Mouse (Mus musculus) myocyte (in vitro differentiated cells): ENCODE data around the gene Fbxo31. TPM values are rescaled to one million over a fixed set of nuclear protein-coding genes. Genes with fewer than 3 reads are reported as not detected.

Experiments used
- H3K27me3 ChIP-seq: one replicate; pipeline ENCODE4 v1.6.1; 2011; ENCODE audit not compliant: control insufficient read depth, insufficient read depth, insufficient read length
- H3K36me3 ChIP-seq: one replicate; pipeline ENCODE4 v1.6.1; 2011; ENCODE audit not compliant: control insufficient read depth, insufficient read depth
- H3K4me2 ChIP-seq: one replicate; pipeline ENCODE4 v1.6.1; 2011; ENCODE audit warnings: low read depth, control low read depth
- H3K4me3 ChIP-seq: one replicate; pipeline ENCODE4 v1.5.1; 2011; ENCODE audit warnings: mild to moderate bottlenecking, control low read depth, moderate library complexity
- H3K79me2 ChIP-seq: one replicate; pipeline ENCODE4 v1.6.1; 2011; ENCODE audit not compliant: control insufficient read depth, insufficient read depth
- H3ac ChIP-seq: one replicate; pipeline ENCODE4 v1.6.1; 2011; ENCODE audit not compliant: control insufficient read depth, insufficient read length
- CEBPB ChIP-seq: IDR thresholded peaks from 2 replicates; pipeline ENCODE4 v1.6.1; 2011; ENCODE audit warnings: mild to moderate bottlenecking, moderate library complexity; ENCODE audit not compliant: poor library complexity, insufficient read depth, severe bottlenecking
- E2F4 ChIP-seq: IDR thresholded peaks from one replicate; pipeline ENCODE4 v1.6.1; 2011; ENCODE audit warnings: mild to moderate bottlenecking, control low read depth, moderate library complexity; ENCODE audit not compliant: insufficient read depth
- MAX ChIP-seq: IDR thresholded peaks from one replicate; pipeline ENCODE4 v1.6.1; 2011; ENCODE audit warnings: low read depth, mild to moderate bottlenecking, control low read depth
- MYOD1 ChIP-seq, 3 experiments: IDR thresholded peaks; one replicate each; pipeline ENCODE4 v1.6.1; 2011; ENCODE audit warnings: control low read depth in 2 of 3, low read depth in 2 of 3, mild to moderate bottlenecking in 2 of 3, moderate library complexity in 1 of 3; ENCODE audit not compliant: insufficient read length in 2 of 3, control insufficient read depth in 1 of 3
- MYOG ChIP-seq, 3 experiments: IDR thresholded peaks; one replicate each; pipeline ENCODE4 v1.6.1; 2011; ENCODE audit warnings: control low read depth in 2 of 3, low read depth in 2 of 3, mild to moderate bottlenecking in 2 of 3; ENCODE audit not compliant: insufficient read length in 2 of 3, control insufficient read depth in 1 of 3, insufficient read depth in 1 of 3
- POLR2A ChIP-seq: IDR thresholded peaks from one replicate; pipeline ENCODE4 v1.6.1; 2011; ENCODE audit warnings: low read depth, mild to moderate bottlenecking, control low read depth, moderate library complexity; ENCODE audit not compliant: insufficient read length
- POLR2AphosphoS2 ChIP-seq: IDR thresholded peaks from one replicate; pipeline ENCODE4 v1.6.1; 2011; ENCODE audit warnings: low read depth, control low read depth; ENCODE audit not compliant: insufficient read length
- REST ChIP-seq: IDR thresholded peaks from one replicate; pipeline ENCODE4 v1.6.1; 2011; ENCODE audit warnings: mild to moderate bottlenecking, control low read depth, moderate library complexity; ENCODE audit not compliant: insufficient read depth, insufficient read length
- SRF ChIP-seq: IDR thresholded peaks from one replicate; pipeline ENCODE4 v1.6.1; 2011; ENCODE audit warnings: low read depth; ENCODE audit not compliant: control insufficient read depth, insufficient read length
- TCF12 ChIP-seq: IDR thresholded peaks from one replicate; pipeline ENCODE4 v1.6.1; 2011; ENCODE audit warnings: mild to moderate bottlenecking, control low read depth; ENCODE audit not compliant: poor library complexity, insufficient read depth, severe bottlenecking
- TCF3 ChIP-seq: IDR thresholded peaks from one replicate; pipeline ENCODE4 v1.6.1; 2011; ENCODE audit warnings: low read depth, control low read depth; ENCODE audit not compliant: insufficient read length
- USF1 ChIP-seq: IDR thresholded peaks from one replicate; pipeline ENCODE4 v1.6.1; 2011; ENCODE audit warnings: low read depth, mild to moderate bottlenecking, control low read depth, moderate library complexity
- polyA plus RNA-seq: library from polyadenylated mRNA; unstranded; fragments of >200 nt; fragmentation: generic; extraction: Trizol; gene quantifications from one replicate; pipeline ENCODE4 v1.2.1, GENCODE M21; 2012; ENCODE audit warnings: missing spikeins

Fbxo31 gene
- polyA plus RNA-seq, 1 experiment: 23.3 TPM

DNA sequence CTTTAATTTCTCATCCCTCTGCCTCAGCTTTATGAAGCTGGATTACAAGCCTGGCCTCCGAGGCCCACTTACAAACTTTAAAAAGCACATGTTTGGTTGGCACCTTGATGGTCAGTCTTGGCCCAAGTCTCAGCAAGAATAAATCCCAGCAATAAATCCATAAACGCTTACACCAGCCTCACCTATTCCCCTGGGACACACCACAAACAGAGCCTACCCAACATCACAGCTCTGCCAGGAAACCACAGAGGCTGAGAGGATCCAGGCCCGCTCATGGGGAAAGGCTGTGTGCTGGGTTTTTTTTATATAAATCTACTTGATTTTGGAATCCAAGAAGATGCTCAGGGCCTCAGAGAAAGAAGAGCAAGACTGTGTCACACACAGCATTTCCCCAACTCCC, 2.9 kb downstream of the Fbxo31 start:
- TF ChIP-seq TCF3: no peak
- TF ChIP-seq SRF: no peak
- no peak for TF ChIP-seq CEBPB
- no peak for TF ChIP-seq POLR2A
- TF ChIP-seq E2F4: no peak
- no peak for TF ChIP-seq MYOD1 (IDR thresholded peaks at IDR 0.05; ENCODE audit: control insufficient read depth in 1 of 3, insufficient read length in 2 of 3, low read depth in 2 of 3)
- TF ChIP-seq REST: no peak
- no peak for TF ChIP-seq MYOG (IDR thresholded peaks at IDR 0.05; ENCODE audit: control insufficient read depth in 1 of 3, insufficient read depth in 1 of 3, insufficient read length in 2 of 3, low read depth in 2 of 3)
- TF ChIP-seq POLR2AphosphoS2: no peak
- TF ChIP-seq TCF12: no peak
- no peaks in the 10 kb centered on the region for H3K27me3 ChIP-seq
- no peak overlapping the region for H3ac ChIP-seq

DNA sequence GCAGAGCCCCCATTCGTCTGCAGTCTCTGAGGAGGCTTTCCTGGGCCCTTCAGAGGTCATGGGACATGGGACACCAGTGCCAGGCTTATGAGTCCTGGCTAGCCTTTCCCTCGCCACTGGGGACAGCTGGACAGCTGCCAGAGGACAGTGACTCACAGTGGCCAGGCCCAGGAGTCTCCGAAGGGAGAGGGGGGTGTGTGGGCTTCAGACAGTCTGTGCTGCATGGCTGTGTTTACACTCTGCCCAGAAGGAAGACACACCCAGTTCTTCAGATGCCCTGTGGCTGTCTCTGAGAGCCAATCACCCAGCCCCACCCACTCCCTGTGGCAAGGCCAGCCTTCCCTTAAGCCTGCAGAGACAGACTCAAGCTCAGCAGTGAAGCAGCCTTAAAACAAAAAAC, 5.3 kb downstream of the Fbxo31 start:
- Histone ChIP-seq H3ac (no peak overlapping the region), H3K36me3 (no peaks in the 10 kb centered on the region), H3K4me3 (no peak overlapping the region), H3K27me3 (no peaks in the 10 kb centered on the region), H3K4me2 (peak overlapping the region; percentile 42), H3K79me2 (peaks cover 34% of the 10 kb centered on the region)
- TF ChIP-seq MYOD1 (IDR thresholded peaks at IDR 0.05; ENCODE audit: control insufficient read depth in 1 of 3, insufficient read length in 2 of 3, low read depth in 2 of 3): peak in 2 of 3 experiments; percentile 16 to 36
- peak in 1 of 3 experiments; percentile 63 for TF ChIP-seq MYOG (IDR thresholded peaks at IDR 0.05; ENCODE audit: control insufficient read depth in 1 of 3, insufficient read depth in 1 of 3, insufficient read length in 2 of 3, low read depth in 2 of 3)
- no peak for TF ChIP-seq USF1
- no peak for TF ChIP-seq SRF
- peak; percentile 1 for TF ChIP-seq TCF12
- TF ChIP-seq E2F4: no peak
- peak; percentile 53 for TF ChIP-seq MAX
- TF ChIP-seq REST: no peak
- TF ChIP-seq POLR2A: no peak

More for the DNA sequence above, 2.9 kb downstream of the Fbxo31 start:
- no peaks in the 10 kb centered on the region for H3K36me3 ChIP-seq
- no peak overlapping the region for H3K4me3 ChIP-seq
- peak overlapping the region; percentile 43 for H3K4me2 ChIP-seq
- H3K79me2 ChIP-seq: peaks cover 34% of the 10 kb centered on the region

DNA sequence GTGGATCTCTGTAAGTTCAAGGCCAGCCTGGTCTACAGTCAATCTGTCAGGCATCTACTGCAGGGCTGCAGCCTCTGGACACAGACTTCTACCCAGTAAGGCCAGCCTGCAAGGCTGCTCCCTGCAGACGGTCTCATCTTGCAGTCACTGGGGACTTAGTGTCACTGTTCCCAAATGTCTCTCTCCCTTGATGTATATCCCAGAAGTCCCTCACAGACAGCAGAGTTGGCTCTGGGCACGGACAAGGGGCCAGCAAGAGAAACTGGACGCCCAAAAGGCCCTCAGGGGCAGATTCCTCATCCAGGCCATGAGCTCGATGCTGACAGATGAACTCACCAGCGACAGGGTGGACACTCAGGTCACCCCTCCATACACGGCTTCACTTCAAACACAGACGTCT, 6.5 kb downstream of the Fbxo31 start:
- H3K79me2 ChIP-seq: peaks cover 30% of the 10 kb centered on the region
- no peaks in the 10 kb centered on the region for H3K27me3 ChIP-seq
- TF ChIP-seq USF1 (no peak), SRF (no peak), REST (no peak), MYOD1 (IDR thresholded peaks at IDR 0.05; ENCODE audit: control insufficient read depth in 1 of 3, insufficient read length in 2 of 3, low read depth in 2 of 3) (no peak), MAX (no peak), POLR2A (no peak), E2F4 (no peak), CEBPB (no peak), TCF3 (no peak)
- H3K36me3 ChIP-seq: no peaks in the 10 kb centered on the region
- no peak overlapping the region for H3K4me3 ChIP-seq
- no peak overlapping the region for H3ac ChIP-seq
- no peak overlapping the region for H3K4me2 ChIP-seq

DNA sequence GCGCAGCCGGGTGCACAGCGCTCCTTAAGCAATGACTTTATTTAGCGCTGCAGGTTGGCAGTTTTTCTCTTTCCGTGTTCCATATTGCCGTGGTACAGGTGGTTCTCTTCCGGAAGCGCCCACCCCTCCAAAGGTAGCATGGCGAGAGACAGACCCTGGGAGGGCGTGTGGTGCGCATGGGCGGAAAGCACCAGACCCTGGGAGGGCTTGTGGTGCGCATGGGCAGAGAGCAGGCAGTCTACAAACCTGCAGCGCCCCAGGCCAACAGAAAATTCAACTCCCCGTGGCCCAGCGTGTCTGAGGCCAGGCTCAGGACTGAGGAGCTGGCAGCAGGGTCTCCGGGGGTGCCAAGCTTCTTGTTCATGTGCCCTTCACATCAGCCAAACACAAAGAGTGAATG, 7.8 kb downstream of the Fbxo31 start:
- no peaks in the 10 kb centered on the region for H3K27me3 ChIP-seq
- H3K36me3 ChIP-seq: no peaks in the 10 kb centered on the region
- H3K4me3 ChIP-seq: no peak overlapping the region
- TF ChIP-seq MYOD1 (IDR thresholded peaks at IDR 0.05; ENCODE audit: control insufficient read depth in 1 of 3, insufficient read length in 2 of 3, low read depth in 2 of 3) (no peak), SRF (no peak), USF1 (no peak), E2F4 (no peak), REST (no peak), TCF3 (no peak), MYOG (IDR thresholded peaks at IDR 0.05; ENCODE audit: control insufficient read depth in 1 of 3, insufficient read depth in 1 of 3, insufficient read length in 2 of 3, low read depth in 2 of 3) (no peak)
- H3ac ChIP-seq: no peak overlapping the region
- no peak overlapping the region for H3K4me2 ChIP-seq
- H3K79me2 ChIP-seq: peaks cover 19% of the 10 kb centered on the region

- Histone ChIP-seq H3K4me2 (no peak overlapping the region), H3K79me2 (peaks cover 16% of the 10 kb centered on the region), H3K4me3 (no peak overlapping the region), H3ac (no peak overlapping the region), H3K27me3 (no peaks in the 10 kb centered on the region), H3K36me3 (no peaks in the 10 kb centered on the region)
- no peak for TF ChIP-seq CEBPB
- peak in 1 of 3 experiments; percentile 36 for TF ChIP-seq MYOG (IDR thresholded peaks at IDR 0.05; ENCODE audit: control insufficient read depth in 1 of 3, insufficient read depth in 1 of 3, insufficient read length in 2 of 3, low read depth in 2 of 3)
These were observed 8.3 kb downstream of the Fbxo31 start for GRCm38 (mm10) chr8:121570335-121570734.
